Mouse (Mus musculus): ENCODE data around the gene Fam102a.

- TF ChIP-seq CTCF (conservative IDR thresholded peaks at IDR 0.05; ENCODE audit: low read length), result no peak
- no peak for TF ChIP-seq POU5F1 (IDR thresholded peaks at IDR 0.05; ENCODE audit: borderline replicate concordance, low read length)
Measured at GRCm38 (mm10) chr2:32586871-32587351, 51.8 kb downstream of the Fam102a start, which contains the start of gene St6galnac4.

All from E14TG2a.4 (cell line).